Mouse (Mus musculus) liver, adult 2 months (tissue): Measurements from ENCODE around the gene Khdc3.

Source experiments
- CTCF ChIP-seq: fragments of 200-500 bp; IDR thresholded peaks from 2 replicates; pipeline ENCODE4 v1.5.1; 2011; ENCODE audit warnings: low read depth, low read length, control low read depth
- POLR2A ChIP-seq: fragments of 200-500 bp; IDR thresholded peaks from 2 replicates; pipeline ENCODE4 v1.6.1; 2011; ENCODE audit warnings: low read length, control low read depth; ENCODE audit not compliant: insufficient read depth; ENCODE audit errors: extremely low read depth

DNA sequence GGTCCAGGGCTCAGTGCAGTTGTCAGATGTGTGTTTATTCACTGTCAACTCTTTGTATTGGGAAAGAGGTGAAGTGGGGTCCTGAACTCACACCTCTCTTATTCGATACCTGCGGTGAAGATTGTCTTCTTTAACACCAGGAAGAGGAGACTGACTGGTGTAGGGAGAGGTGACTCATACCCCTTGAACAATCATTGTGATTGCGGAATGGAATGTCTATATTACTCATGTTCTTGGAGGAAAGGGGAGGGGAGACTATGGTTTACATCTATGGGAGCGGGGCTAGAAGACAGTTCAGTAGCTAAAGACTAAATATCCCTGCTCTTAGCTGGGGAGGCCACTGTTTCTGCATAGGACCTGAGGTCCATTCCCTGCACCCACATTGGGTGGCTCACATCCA, 28.9 kb downstream of the Khdc3 start:
- TF ChIP-seq CTCF (no peak), POLR2A (no peak)
